In the genomic region with DNA sequence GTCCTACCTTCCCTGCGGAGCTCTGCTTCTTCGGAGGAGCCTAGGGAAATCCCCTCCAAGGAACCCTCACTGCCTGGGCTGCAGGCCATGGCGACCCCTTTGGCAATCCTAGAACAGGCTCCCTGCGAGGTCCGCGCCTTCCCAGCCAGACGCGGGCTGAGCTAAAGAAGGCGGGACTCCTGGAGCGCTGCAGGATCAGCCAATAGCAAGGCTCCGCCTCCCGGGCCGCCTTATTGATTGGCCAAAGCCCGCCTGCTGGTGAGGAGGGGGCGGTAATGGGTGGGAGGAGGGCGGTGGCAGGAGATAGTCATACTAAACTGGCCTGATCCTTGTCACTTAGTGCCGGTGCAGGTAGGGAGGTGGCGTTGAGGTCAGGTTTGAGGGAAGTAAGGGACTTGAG, we compare ENCODE assay signal across 8 mouse cellular contexts. TPM values are rescaled to one million over a fixed set of nuclear protein-coding genes. Genes with fewer than 3 reads are reported as not detected.
A peak's percentile ranks its signal among the peaks of the same experiment; 100 is the strongest.
DNase-seq lines count a peak whose midpoint lies in the region; ATAC-seq and TF ChIP-seq lines count a peak whose summit lies in the region.

No protein-coding gene starts in this region.

- TF ChIP-seq CTCF in testis, adult 2 months (IDR thresholded peaks at IDR 0.05; ENCODE audit: control insufficient read depth, insufficient read depth, insufficient replicate concordance, low read depth, low read length), result no peak

- peak; percentile 83 for ATAC-seq in embryonic facial prominence, embryonic 15.5 days (ENCODE audit: insufficient number of reproducible peaks, low FRiP score, low TSS enrichment, low read depth)
- peak; percentile 53; the same call in 1 of the 2 replicates for ATAC-seq in heart, embryonic 13.5 days (ENCODE audit: extremely low read depth, insufficient number of reproducible peaks, low FRiP score, low TSS enrichment)
- peak; percentile 81 for ATAC-seq in kidney, embryonic 15.5 days (replicated peaks; ENCODE audit: low FRiP score)
- peak; percentile 93 for ATAC-seq in limb, embryonic 14.5 days (ENCODE audit: low FRiP score, low read depth)
- ATAC-seq in midbrain, embryonic 14.5 days (ENCODE audit: low FRiP score, low TSS enrichment), result peak; percentile 84

- H3K4me1 ChIP-seq in embryonic facial prominence, embryonic 15.5 days, result peaks cover 31% of the 10 kb centered on the region
- peaks cover 30% of the 10 kb centered on the region for H3K4me1 ChIP-seq in heart, embryonic 13.5 days
- H3K4me1 ChIP-seq in kidney, embryonic 15.5 days, result peaks cover 61% of the 10 kb centered on the region
- peaks cover 12% of the 10 kb centered on the region for H3K4me1 ChIP-seq in limb, embryonic 14.5 days (ENCODE audit: control insufficient read depth, insufficient read depth, low read length)
- peaks cover 20% of the 10 kb centered on the region for H3K4me1 ChIP-seq in midbrain, embryonic 14.5 days (ENCODE audit: control insufficient read depth, insufficient read depth, low read length)
- H3K4me1 ChIP-seq in testis, adult 2 months (ENCODE audit: control insufficient read depth, insufficient read depth, low read length), result peaks cover 22% of the 10 kb centered on the region

- peak; percentile 20 to 53 for DNase-seq in spleen, postnatal 10 days (ENCODE audit: low spot score in 2 of 2)
- DNase-seq in spleen, adult 18-20 months, result no peak
- peak; percentile 90 for DNase-seq in limb, embryonic 14.5 days (ENCODE audit: low spot score)
- DNase-seq in midbrain, embryonic 14.5 days, result peak; percentile 94

- no peak overlapping the region for H3K27ac ChIP-seq in embryonic facial prominence, embryonic 15.5 days (replicated peaks)
- no peak overlapping the region for H3K27ac ChIP-seq in heart, embryonic 13.5 days (replicated peaks)
- H3K27ac ChIP-seq in kidney, embryonic 15.5 days, result 0 out of 2 replicates have a peak overlapping the region, but pooled peaks have one; percentile 9
- no peak overlapping the region for H3K27ac ChIP-seq in limb, embryonic 14.5 days (replicated peaks; ENCODE audit: low read depth, low read length)
- no peak overlapping the region for H3K27ac ChIP-seq in midbrain, embryonic 14.5 days (replicated peaks; ENCODE audit: low read depth, low read length)
- no peak overlapping the region for H3K27ac ChIP-seq in testis, adult 2 months (ENCODE audit: control insufficient read depth, insufficient read depth, low read depth, low read length)

- WGBS in embryonic facial prominence, embryonic 15.5 days, result under 1% methylated on average over 18 of the region's 18 CpGs
- 2% methylated on average over 18 of the region's 18 CpGs for WGBS in heart, embryonic 13.5 days
- under 1% methylated on average over 18 of the region's 18 CpGs for WGBS in kidney, embryonic 15.5 days
- WGBS in limb, embryonic 14.5 days, result under 1% methylated on average over 18 of the region's 18 CpGs
- WGBS in midbrain, embryonic 14.5 days, result 2% methylated on average over 18 of the region's 18 CpGs

- H3K9ac ChIP-seq in embryonic facial prominence, embryonic 15.5 days, result peak overlapping the region; percentile 23; the same call in 1 of the 2 replicates
- H3K9ac ChIP-seq in heart, embryonic 13.5 days, result peak overlapping the region; percentile 80
- peak overlapping the region; percentile 35 for H3K9ac ChIP-seq in kidney, embryonic 15.5 days
- H3K9ac ChIP-seq in limb, embryonic 14.5 days (ENCODE audit: low read depth, low read length, severe bottlenecking), result peak overlapping the region; percentile 40
- H3K9ac ChIP-seq in midbrain, embryonic 14.5 days (replicated peaks; ENCODE audit: low read length), result peak overlapping the region; percentile 58

- H3K36me3 ChIP-seq in embryonic facial prominence, embryonic 15.5 days, result 0 out of 2 replicates have a peak, but pooled peaks cover 4% of the 10 kb centered on the region
- H3K36me3 ChIP-seq in heart, embryonic 13.5 days, result peaks cover 33% of the 10 kb centered on the region
- H3K36me3 ChIP-seq in kidney, embryonic 15.5 days, result peaks cover 9% of the 10 kb centered on the region; the same call in 1 of the 2 replicates
- H3K36me3 ChIP-seq in limb, embryonic 14.5 days (ENCODE audit: control insufficient read depth, insufficient read depth, low read length), result peaks cover 20% of the 10 kb centered on the region
- peaks cover 23% of the 10 kb centered on the region for H3K36me3 ChIP-seq in midbrain, embryonic 14.5 days (ENCODE audit: control insufficient read depth, insufficient read depth, low read length)
- H3K36me3 ChIP-seq in testis, adult 2 months (ENCODE audit: control insufficient read depth, insufficient read depth, low read length), result no peaks in the 10 kb centered on the region

- peak overlapping the region; percentile 82 for H3K4me2 ChIP-seq in embryonic facial prominence, embryonic 15.5 days (replicated peaks)
- peak overlapping the region; percentile 84 for H3K4me2 ChIP-seq in heart, embryonic 13.5 days
- peak overlapping the region; percentile 68 for H3K4me2 ChIP-seq in kidney, embryonic 15.5 days
- H3K4me2 ChIP-seq in limb, embryonic 14.5 days (replicated peaks; ENCODE audit: low read depth, low read length, severe bottlenecking), result peak overlapping the region; percentile 68
- peak overlapping the region; percentile 79 for H3K4me2 ChIP-seq in midbrain, embryonic 14.5 days (ENCODE audit: low read length)

- H3K9me3 ChIP-seq in embryonic facial prominence, embryonic 15.5 days (replicated peaks), result no peaks in the 10 kb centered on the region
- no peaks in the 10 kb centered on the region for H3K9me3 ChIP-seq in heart, embryonic 13.5 days
- H3K9me3 ChIP-seq in kidney, embryonic 15.5 days (replicated peaks), result no peaks in the 10 kb centered on the region
- no peaks in the 10 kb centered on the region for H3K9me3 ChIP-seq in limb, embryonic 14.5 days (ENCODE audit: control insufficient read depth, low read length)
- H3K9me3 ChIP-seq in midbrain, embryonic 14.5 days (ENCODE audit: control insufficient read depth, low read length), result no peaks in the 10 kb centered on the region

- TF ChIP-seq POLR2A in limb, embryonic 14.5 days (IDR thresholded peaks at IDR 0.05; ENCODE audit: borderline replicate concordance, extremely low read depth, insufficient read depth, insufficient read length), result no peak
- no peak for TF ChIP-seq POLR2A in testis, adult 2 months (IDR thresholded peaks at IDR 0.05; ENCODE audit: control insufficient read depth, low read depth, low read length)

- peak overlapping the region; percentile 41 for H3K4me3 ChIP-seq in embryonic facial prominence, embryonic 15.5 days (replicated peaks)
- peak overlapping the region; percentile 50 for H3K4me3 ChIP-seq in heart, embryonic 13.5 days
- H3K4me3 ChIP-seq in kidney, embryonic 15.5 days (replicated peaks), result peak overlapping the region; percentile 37
- H3K4me3 ChIP-seq in limb, embryonic 14.5 days (replicated peaks; ENCODE audit: low read length), result peak overlapping the region; percentile 37
- peak overlapping the region; percentile 39 for H3K4me3 ChIP-seq in midbrain, embryonic 14.5 days (replicated peaks; ENCODE audit: low read depth, low read length)
- peak overlapping the region; percentile 53 for H3K4me3 ChIP-seq in testis, adult 2 months (ENCODE audit: control insufficient read depth, low read depth, low read length)

- no peaks in the 10 kb centered on the region for H3K27me3 ChIP-seq in embryonic facial prominence, embryonic 15.5 days
- peaks cover 4% of the 10 kb centered on the region; the same call in 1 of the 2 replicates for H3K27me3 ChIP-seq in heart, embryonic 13.5 days (replicated peaks)
- no peaks in the 10 kb centered on the region for H3K27me3 ChIP-seq in kidney, embryonic 15.5 days
- no peaks in the 10 kb centered on the region for H3K27me3 ChIP-seq in limb, embryonic 14.5 days (ENCODE audit: control insufficient read depth, insufficient read depth, low read length)
- H3K27me3 ChIP-seq in midbrain, embryonic 14.5 days (ENCODE audit: control insufficient read depth, insufficient read depth, low read length), result no peaks in the 10 kb centered on the region
- no peaks in the 10 kb centered on the region for H3K27me3 ChIP-seq in testis, adult 2 months (ENCODE audit: control insufficient read depth, insufficient read depth, low read length)

RNA-seq across cellular contexts. Expression of gene Mpp2, which starts 6.0 kb away (rescaled TPM):
- polyA plus RNA-seq in embryonic facial prominence, embryonic 15.5 days (2015; fragmentation: Nextera tagmentation; extraction: Ambion mirVana), result 7.0 and 10.7 TPM in 2 replicates
- polyA plus RNA-seq in heart, embryonic 13.5 days (2015; fragmentation: Nextera tagmentation; extraction: Ambion mirVana), result 10.6 and 11.0 TPM in 2 replicates
- polyA plus RNA-seq in kidney, embryonic 15.5 days (2015; fragmentation: Nextera tagmentation; extraction: Ambion mirVana), result 14.0 and 14.2 TPM in 2 replicates
- 20.5 and 26.7 TPM in 2 replicates for polyA plus RNA-seq in limb, embryonic 14.5 days (2012; rRNA removed)
- polyA plus RNA-seq in limb, embryonic 14.5 days (2014; fragmentation: Nextera tagmentation; extraction: Ambion mirVana), result 6.6 and 10.2 TPM in 2 replicates
- 22.5 and 23.9 TPM in 2 replicates for polyA plus RNA-seq in midbrain, embryonic 14.5 days (2014; fragmentation: Nextera tagmentation; extraction: Ambion mirVana)
- polyA plus RNA-seq in testis, adult 2 months (2012; rRNA removed), result 1.2 and 1.5 TPM in 2 replicates

RNA-seq across cellular contexts. Expression of gene Ppy, which starts 18.8 kb away (rescaled TPM):
- polyA plus RNA-seq in embryonic facial prominence, embryonic 15.5 days (2015; fragmentation: Nextera tagmentation; extraction: Ambion mirVana), result not detected in 2 replicates
- polyA plus RNA-seq in heart, embryonic 13.5 days (2015; fragmentation: Nextera tagmentation; extraction: Ambion mirVana), result not detected in 2 replicates
- not detected in 2 replicates for polyA plus RNA-seq in kidney, embryonic 15.5 days (2015; fragmentation: Nextera tagmentation; extraction: Ambion mirVana)
- not detected in 2 replicates for polyA plus RNA-seq in limb, embryonic 14.5 days (2012; rRNA removed)
- not detected in 2 replicates for polyA plus RNA-seq in limb, embryonic 14.5 days (2014; fragmentation: Nextera tagmentation; extraction: Ambion mirVana)
- not detected in 2 replicates for polyA plus RNA-seq in midbrain, embryonic 14.5 days (2014; fragmentation: Nextera tagmentation; extraction: Ambion mirVana)
- not detected in 2 replicates for polyA plus RNA-seq in testis, adult 2 months (2012; rRNA removed)

RNA-seq across cellular contexts. Expression of gene Pyy, which starts 25.3 kb away (rescaled TPM):
- not detected in 2 replicates for polyA plus RNA-seq in embryonic facial prominence, embryonic 15.5 days (2015; fragmentation: Nextera tagmentation; extraction: Ambion mirVana)
- 1.2 TPM in 1 of 2 replicates, not detected in the other for polyA plus RNA-seq in heart, embryonic 13.5 days (2015; fragmentation: Nextera tagmentation; extraction: Ambion mirVana)
- polyA plus RNA-seq in kidney, embryonic 15.5 days (2015; fragmentation: Nextera tagmentation; extraction: Ambion mirVana), result 3.6 TPM in 1 of 2 replicates, not detected in the other
- polyA plus RNA-seq in limb, embryonic 14.5 days (2012; rRNA removed), result not detected in 2 replicates
- not detected in 2 replicates for polyA plus RNA-seq in limb, embryonic 14.5 days (2014; fragmentation: Nextera tagmentation; extraction: Ambion mirVana)
- not detected in 2 replicates for polyA plus RNA-seq in midbrain, embryonic 14.5 days (2014; fragmentation: Nextera tagmentation; extraction: Ambion mirVana)
- polyA plus RNA-seq in testis, adult 2 months (2012; rRNA removed), result 8.2 and 9.4 TPM in 2 replicates

RNA-seq across cellular contexts. Expression of gene Cd300lg, which starts 41.0 kb away (rescaled TPM):
- 1.5 and 2.1 TPM in 2 replicates for polyA plus RNA-seq in embryonic facial prominence, embryonic 15.5 days (2015; fragmentation: Nextera tagmentation; extraction: Ambion mirVana)
- 2.7 and 2.9 TPM in 2 replicates for polyA plus RNA-seq in heart, embryonic 13.5 days (2015; fragmentation: Nextera tagmentation; extraction: Ambion mirVana)
- 0.82 and 1.1 TPM in 2 replicates for polyA plus RNA-seq in kidney, embryonic 15.5 days (2015; fragmentation: Nextera tagmentation; extraction: Ambion mirVana)
- polyA plus RNA-seq in limb, embryonic 14.5 days (2012; rRNA removed), result 1.0 and 2.1 TPM in 2 replicates
- polyA plus RNA-seq in limb, embryonic 14.5 days (2014; fragmentation: Nextera tagmentation; extraction: Ambion mirVana), result 0.81 and 0.87 TPM in 2 replicates
- 0.15 and 0.17 TPM in 2 replicates for polyA plus RNA-seq in midbrain, embryonic 14.5 days (2014; fragmentation: Nextera tagmentation; extraction: Ambion mirVana)
- 2.5 and 2.7 TPM in 2 replicates for polyA plus RNA-seq in testis, adult 2 months (2012; rRNA removed)

RNA-seq across cellular contexts. Expression of gene Mpp3, which starts 54.1 kb away (rescaled TPM):
- polyA plus RNA-seq in embryonic facial prominence, embryonic 15.5 days (2015; fragmentation: Nextera tagmentation; extraction: Ambion mirVana), result 5.5 and 6.2 TPM in 2 replicates
- polyA plus RNA-seq in heart, embryonic 13.5 days (2015; fragmentation: Nextera tagmentation; extraction: Ambion mirVana), result 2.9 and 3.8 TPM in 2 replicates
- 7.8 and 11.0 TPM in 2 replicates for polyA plus RNA-seq in kidney, embryonic 15.5 days (2015; fragmentation: Nextera tagmentation; extraction: Ambion mirVana)
- polyA plus RNA-seq in limb, embryonic 14.5 days (2012; rRNA removed), result 15.7 and 17.8 TPM in 2 replicates
- polyA plus RNA-seq in limb, embryonic 14.5 days (2014; fragmentation: Nextera tagmentation; extraction: Ambion mirVana), result 4.9 and 5.2 TPM in 2 replicates
- 45.4 and 54.2 TPM in 2 replicates for polyA plus RNA-seq in midbrain, embryonic 14.5 days (2014; fragmentation: Nextera tagmentation; extraction: Ambion mirVana)
- 11.0 and 14.7 TPM in 2 replicates for polyA plus RNA-seq in testis, adult 2 months (2012; rRNA removed)

Comparison
In these comparisons a context has a peak if more than half of its experiments do, and no peak if none do; other contexts are left out.
1. DNase-seq: peak in spleen, postnatal 10 days (2 of 2), limb, embryonic 14.5 days (single experiment) and midbrain, embryonic 14.5 days (single experiment); none in spleen, adult 18-20 months (0 of 2).
2. H3K9ac ChIP-seq: peak in every context shown above with its lines; median percentile 80 in heart, embryonic 13.5 days; 58 in midbrain, embryonic 14.5 days; 40 in limb, embryonic 14.5 days; 35 in kidney, embryonic 15.5 days; 23 in embryonic facial prominence, embryonic 15.5 days.
3. Peak in every context shown above with its lines, with median percentiles within 50 percentile points of each other: ATAC-seq, H3K4me2 ChIP-seq and H3K4me3 ChIP-seq.